Mouse (Mus musculus): ENCODE measurements around the gene Tns1. TPM values are rescaled to one million over a fixed set of nuclear protein-coding genes. Genes with fewer than 3 reads are reported as not detected.

Tns1 gene
- polyA plus RNA-seq, 1 experiment = not detected

DNA sequence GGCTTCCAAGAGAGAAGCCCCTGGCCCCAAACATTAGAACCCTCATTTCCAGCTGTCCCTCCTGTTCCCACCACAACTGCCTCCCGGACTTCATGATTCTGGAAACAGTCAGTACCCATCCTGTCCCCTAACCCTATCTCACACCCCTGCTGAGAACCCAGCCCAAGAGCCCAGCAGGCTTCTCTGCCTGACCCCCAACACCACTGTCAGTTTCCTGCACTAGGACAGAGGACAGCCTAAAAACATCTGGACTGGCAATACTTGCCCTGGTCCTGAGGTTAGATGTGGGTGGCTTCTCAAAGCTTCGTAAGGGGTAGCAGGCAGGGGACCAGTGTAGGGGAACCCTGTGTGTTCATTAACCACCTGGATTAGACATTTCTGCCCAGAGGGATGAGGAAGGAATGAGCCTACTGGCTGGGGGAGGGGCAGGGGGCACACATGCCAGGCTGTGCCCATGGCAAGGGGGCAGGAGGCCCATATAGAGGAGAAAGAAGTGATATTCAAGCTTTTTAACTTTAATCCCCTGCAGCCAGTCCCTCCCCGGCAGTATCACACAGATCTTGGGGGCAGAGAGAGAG is 88.2 kb downstream of the Tns1 start:
- H3K4me1 ChIP-seq (ENCODE audit: control insufficient read depth, insufficient read depth, low read length) = peaks cover 31% of the 10 kb centered on the region
- TF ChIP-seq POLR2A (IDR thresholded peaks at IDR 0.05; ENCODE audit: insufficient read depth, low read depth, low read length) (no peak), CTCF (IDR thresholded peaks at IDR 0.05; ENCODE audit: insufficient read depth, low read depth, low read length) (no peak)
- no peak overlapping the region; the same call in 1 of the 2 replicates for H3K27ac ChIP-seq (ENCODE audit: insufficient read depth, low read depth, low read length)
- H3K4me3 ChIP-seq (ENCODE audit: insufficient read depth, low read depth, low read length) = peak overlapping the region; percentile 46
- 78% methylated on average over 3 of the region's 3 CpGs for WGBS

DNA sequence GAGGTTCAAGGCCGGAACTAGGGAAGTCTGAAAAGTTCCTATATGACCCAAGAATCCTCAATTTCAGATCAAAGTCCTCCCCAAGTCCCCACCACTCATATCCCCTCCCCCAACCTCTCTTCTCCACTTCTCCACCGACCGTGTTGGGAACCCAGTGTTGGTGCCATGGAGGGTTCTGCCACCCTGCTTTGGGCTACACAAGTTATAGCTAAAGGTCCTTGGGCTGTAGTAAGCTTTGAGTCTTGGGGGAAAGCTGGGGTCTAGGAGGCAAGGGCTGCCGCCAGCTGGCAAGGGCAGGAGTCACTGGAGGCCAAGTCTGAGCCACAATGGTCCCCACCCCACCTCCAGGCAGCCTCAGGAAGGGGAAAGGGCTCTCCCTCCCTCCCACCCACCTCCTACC is 88.8 kb downstream of the Tns1 start:
- 89% methylated on average over 4 of the region's 4 CpGs for WGBS
- Histone ChIP-seq H3K27ac (ENCODE audit: insufficient read depth, low read depth, low read length) (no peak overlapping the region), H3K4me3 (ENCODE audit: insufficient read depth, low read depth, low read length) (peak overlapping the region; percentile 14; the same call in 1 of the 2 replicates), H3K4me1 (ENCODE audit: control insufficient read depth, insufficient read depth, low read length) (peaks cover 36% of the 10 kb centered on the region)
- no peak for TF ChIP-seq POLR2A (IDR thresholded peaks at IDR 0.05; ENCODE audit: insufficient read depth, low read depth, low read length)
- TF ChIP-seq CTCF (IDR thresholded peaks at IDR 0.05; ENCODE audit: insufficient read depth, low read depth, low read length) = no peak

DNA sequence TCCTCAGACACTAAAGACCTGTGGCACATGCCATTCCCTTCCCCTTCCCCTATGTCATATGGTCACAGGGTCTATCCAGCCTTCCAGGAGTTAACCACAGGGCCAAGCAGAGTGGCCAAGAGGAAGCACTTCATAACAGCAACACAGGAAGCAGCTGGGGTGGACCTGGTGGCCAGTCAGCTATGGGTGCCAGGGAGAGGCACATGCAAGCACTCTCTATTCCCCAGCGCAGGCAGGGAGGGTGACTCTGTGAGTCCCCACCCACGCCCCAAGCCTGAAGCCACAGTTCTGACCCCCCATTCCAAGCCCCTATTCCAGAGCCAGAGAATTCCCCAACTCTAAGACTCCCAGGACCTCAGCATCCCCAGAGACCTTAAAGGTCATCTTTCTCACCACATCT is 89.5 kb downstream of the Tns1 start:
- Histone ChIP-seq H3K27ac (ENCODE audit: insufficient read depth, low read depth, low read length) (no peak overlapping the region), H3K4me3 (ENCODE audit: insufficient read depth, low read depth, low read length) (no peak overlapping the region), H3K4me1 (ENCODE audit: control insufficient read depth, insufficient read depth, low read length) (peaks cover 38% of the 10 kb centered on the region)
- 79% methylated on average over 2 of the region's 2 CpGs for WGBS
- TF ChIP-seq POLR2A (IDR thresholded peaks at IDR 0.05; ENCODE audit: insufficient read depth, low read depth, low read length) (no peak), CTCF (IDR thresholded peaks at IDR 0.05; ENCODE audit: insufficient read depth, low read depth, low read length) (no peak)

DNA sequence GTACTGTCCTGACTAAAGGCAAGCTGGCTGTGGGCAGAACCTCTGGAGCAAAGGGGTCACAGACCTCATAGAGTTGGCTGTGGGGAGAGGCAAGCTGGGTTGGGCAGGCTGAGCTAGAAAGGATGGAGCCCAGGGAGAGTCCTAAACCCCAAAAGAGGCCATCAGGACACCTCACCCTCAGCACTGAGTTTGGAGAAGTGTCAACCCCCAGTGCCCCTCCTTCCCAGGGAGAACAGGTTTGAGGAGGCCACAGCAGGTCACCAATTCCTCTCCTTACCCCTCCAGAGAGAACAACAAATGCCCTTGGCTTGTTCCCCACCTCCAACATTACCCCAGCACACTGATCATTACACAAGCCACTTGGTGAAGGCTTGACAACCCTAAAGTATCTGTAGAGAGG is 90.0 kb downstream of the Tns1 start:
- peaks cover 38% of the 10 kb centered on the region for H3K4me1 ChIP-seq (ENCODE audit: control insufficient read depth, insufficient read depth, low read length)
- no peak for TF ChIP-seq CTCF (IDR thresholded peaks at IDR 0.05; ENCODE audit: insufficient read depth, low read depth, low read length)
- no peak for TF ChIP-seq POLR2A (IDR thresholded peaks at IDR 0.05; ENCODE audit: insufficient read depth, low read depth, low read length)
- no peak overlapping the region for H3K4me3 ChIP-seq (ENCODE audit: insufficient read depth, low read depth, low read length)
- H3K27ac ChIP-seq (ENCODE audit: insufficient read depth, low read depth, low read length) = no peak overlapping the region

DNA sequence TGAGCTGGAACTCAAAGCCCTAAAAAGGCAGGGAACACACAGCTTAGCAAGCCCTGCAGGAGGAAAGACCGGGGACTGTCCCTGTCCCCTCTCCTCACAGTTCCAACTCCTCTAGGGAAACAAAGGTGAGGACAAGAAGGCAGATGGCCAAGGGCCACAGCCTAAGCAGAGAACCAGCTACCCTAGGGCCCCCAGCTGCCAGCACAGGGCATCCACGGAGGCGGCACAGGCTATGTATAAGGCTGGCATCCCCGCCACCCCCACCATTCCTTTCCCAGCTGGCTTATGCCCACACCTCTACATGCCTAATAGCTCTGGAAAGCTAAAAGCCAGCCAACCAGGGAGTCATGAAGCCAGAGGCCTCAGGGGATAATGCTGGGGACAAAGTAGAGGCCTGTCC is 90.8 kb downstream of the Tns1 start:
- Histone ChIP-seq H3K4me1 (ENCODE audit: control insufficient read depth, insufficient read depth, low read length) (peaks cover 38% of the 10 kb centered on the region), H3K27ac (ENCODE audit: insufficient read depth, low read depth, low read length) (no peak overlapping the region), H3K4me3 (ENCODE audit: insufficient read depth, low read depth, low read length) (no peak overlapping the region)
- WGBS = 61% methylated on average over 4 of the region's 4 CpGs
- TF ChIP-seq POLR2A (IDR thresholded peaks at IDR 0.05; ENCODE audit: insufficient read depth, low read depth, low read length) = no peak
- no peak for TF ChIP-seq CTCF (IDR thresholded peaks at IDR 0.05; ENCODE audit: insufficient read depth, low read depth, low read length)

DNA sequence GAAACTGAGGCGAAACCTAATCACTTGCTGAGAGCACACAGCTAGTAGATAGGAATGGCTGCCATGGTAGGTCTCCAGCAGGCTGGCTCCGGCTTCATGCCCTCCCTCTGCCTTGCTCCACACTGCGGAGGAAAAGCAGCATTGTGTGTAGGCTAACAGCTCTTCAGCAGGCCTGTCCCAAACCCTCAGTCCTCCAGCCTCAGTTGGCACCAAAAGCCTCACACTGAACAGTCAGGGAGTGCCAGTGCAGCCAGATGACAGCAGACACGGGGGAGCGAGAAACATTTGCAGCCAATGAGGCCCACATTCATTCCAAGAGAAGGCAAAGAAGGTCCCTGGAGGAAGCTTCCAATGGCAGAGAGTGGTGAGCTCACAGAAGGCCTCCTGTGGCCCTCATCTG is 91.3 kb downstream of the Tns1 start:
- no peak overlapping the region for H3K4me3 ChIP-seq (ENCODE audit: insufficient read depth, low read depth, low read length)
- TF ChIP-seq CTCF (IDR thresholded peaks at IDR 0.05; ENCODE audit: insufficient read depth, low read depth, low read length) = no peak
- TF ChIP-seq POLR2A (IDR thresholded peaks at IDR 0.05; ENCODE audit: insufficient read depth, low read depth, low read length) = no peak
- WGBS = 81% methylated on average over 5 of the region's 5 CpGs

DNA sequence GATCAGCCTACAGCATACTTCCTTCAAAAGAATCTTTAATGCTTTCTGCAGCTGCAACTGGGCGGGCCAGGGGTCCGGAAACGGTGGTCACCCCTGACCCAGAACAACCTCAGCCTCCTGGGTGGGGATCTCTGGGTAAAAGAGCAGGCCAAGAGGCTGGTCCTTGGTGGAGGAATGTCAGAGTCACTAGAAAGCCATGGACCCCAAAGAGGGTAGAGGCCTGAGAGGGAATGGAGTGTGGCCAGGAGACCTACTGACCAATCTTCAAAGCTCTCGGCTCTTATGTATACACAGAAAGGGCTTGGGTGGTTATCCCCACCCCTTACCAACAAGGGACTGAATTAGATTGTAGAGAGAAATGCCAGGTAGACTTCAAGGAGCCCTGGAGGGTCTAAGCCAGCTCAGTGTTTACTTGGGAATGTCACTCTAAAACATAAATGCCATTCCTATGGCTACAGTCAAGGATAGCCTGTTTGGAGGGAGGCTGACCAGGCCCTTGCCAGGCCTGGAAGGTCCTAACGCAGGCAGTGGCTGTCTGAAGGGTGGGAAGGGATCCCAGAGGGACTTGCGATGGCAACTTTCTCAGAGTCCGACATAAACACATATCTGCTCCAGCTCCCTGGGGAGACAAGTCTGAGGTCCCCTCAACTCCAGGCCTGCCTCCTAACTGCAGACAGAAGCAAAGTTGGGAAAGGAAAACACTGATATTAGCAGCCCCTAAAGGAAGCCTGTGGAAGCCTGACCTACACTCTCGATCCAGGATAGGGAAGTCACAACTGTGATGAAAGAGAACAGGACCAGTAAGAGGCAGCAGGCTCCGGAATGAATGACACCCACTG is 92.3 kb downstream of the Tns1 start:
- no peak overlapping the region for H3K27ac ChIP-seq (ENCODE audit: insufficient read depth, low read depth, low read length)
- H3K4me3 ChIP-seq (ENCODE audit: insufficient read depth, low read depth, low read length) = no peak overlapping the region
- WGBS = 86% methylated on average over 9 of the region's 9 CpGs
- peaks cover 43% of the 10 kb centered on the region for H3K4me1 ChIP-seq (ENCODE audit: control insufficient read depth, insufficient read depth, low read length)
- TF ChIP-seq CTCF (IDR thresholded peaks at IDR 0.05; ENCODE audit: insufficient read depth, low read depth, low read length) (no peak), POLR2A (IDR thresholded peaks at IDR 0.05; ENCODE audit: insufficient read depth, low read depth, low read length) (no peak)

More for the DNA sequence above, 91.3 kb downstream of the Tns1 start:
- Histone ChIP-seq H3K4me1 (ENCODE audit: control insufficient read depth, insufficient read depth, low read length) (peaks cover 38% of the 10 kb centered on the region), H3K27ac (ENCODE audit: insufficient read depth, low read depth, low read length) (no peak overlapping the region)

DNA sequence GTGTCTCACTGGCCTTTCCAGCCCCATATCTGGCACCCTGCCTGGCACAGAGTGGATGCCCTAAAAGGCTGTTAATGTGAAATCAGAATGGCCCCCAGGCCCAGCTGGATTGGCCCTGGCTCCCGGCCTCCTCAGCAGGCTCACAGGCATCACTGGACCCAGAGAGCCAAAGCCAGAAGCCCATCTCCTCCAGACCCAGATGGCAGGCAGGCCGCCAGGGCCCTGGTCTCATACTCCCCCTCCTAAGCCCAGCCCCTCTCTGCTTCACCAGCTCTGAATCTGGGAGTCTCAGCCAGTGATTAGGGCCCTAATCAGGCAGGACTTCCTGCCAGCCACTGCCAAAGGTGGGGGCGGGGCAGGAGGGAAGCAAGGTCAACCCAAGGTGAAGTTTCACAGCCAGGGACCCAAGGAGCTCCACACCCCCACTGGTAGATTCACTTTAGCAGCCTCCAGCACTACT is 93.3 kb downstream of the Tns1 start:
- Histone ChIP-seq H3K4me3 (ENCODE audit: insufficient read depth, low read depth, low read length) (no peak overlapping the region), H3K4me1 (ENCODE audit: control insufficient read depth, insufficient read depth, low read length) (peaks cover 39% of the 10 kb centered on the region), H3K27ac (ENCODE audit: insufficient read depth, low read depth, low read length) (no peak overlapping the region)
- WGBS = 51% methylated on average over 3 of the region's 3 CpGs
- TF ChIP-seq POLR2A (IDR thresholded peaks at IDR 0.05; ENCODE audit: insufficient read depth, low read depth, low read length) = no peak

DNA sequence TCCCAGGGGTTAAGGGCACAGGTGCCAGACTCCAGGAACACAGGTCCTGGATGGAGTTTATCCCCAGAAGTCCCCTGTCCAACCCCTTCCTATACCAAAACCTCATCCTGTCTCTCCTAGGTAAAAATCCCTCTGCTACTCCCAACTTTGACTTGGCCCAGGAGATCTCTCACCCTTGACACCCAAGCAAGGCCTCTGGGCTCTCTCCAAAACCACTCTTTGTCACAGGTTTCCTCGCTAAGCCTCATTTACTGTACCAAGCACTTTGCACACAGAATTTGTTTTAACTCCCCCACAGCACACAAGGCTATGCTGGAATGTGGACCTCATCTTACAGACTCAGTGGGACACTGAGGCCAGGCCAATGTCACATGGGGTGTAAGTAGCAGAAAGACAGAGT is 94.0 kb downstream of the Tns1 start:
- Histone ChIP-seq H3K27ac (ENCODE audit: insufficient read depth, low read depth, low read length) (no peak overlapping the region), H3K4me3 (ENCODE audit: insufficient read depth, low read depth, low read length) (no peak overlapping the region), H3K4me1 (ENCODE audit: control insufficient read depth, insufficient read depth, low read length) (peaks cover 39% of the 10 kb centered on the region)
- TF ChIP-seq POLR2A (IDR thresholded peaks at IDR 0.05; ENCODE audit: insufficient read depth, low read depth, low read length) (no peak), CTCF (IDR thresholded peaks at IDR 0.05; ENCODE audit: insufficient read depth, low read depth, low read length) (no peak)
- 95% methylated on average over 1 of the region's 1 CpGs for WGBS
